Mouse (Mus musculus) heart, adult 9 months (tissue): ENCODE measurements around the gene Cbx1.
A peak's percentile ranks its signal among the peaks of the same experiment; 100 is the strongest.
"Not testable (repeated sequence)": the region's sequence is repeated elsewhere in the genome, so short reads cannot be mapped to it uniquely, and the experiment has no call there.

Experiments used
- DNase-seq, 2 experiments: peaks; one replicate each; pipeline ENCODE4 v3.0.0; 2022; ENCODE audit warnings: low spot score in 2 of 2

The Cbx1 gene

DNA sequence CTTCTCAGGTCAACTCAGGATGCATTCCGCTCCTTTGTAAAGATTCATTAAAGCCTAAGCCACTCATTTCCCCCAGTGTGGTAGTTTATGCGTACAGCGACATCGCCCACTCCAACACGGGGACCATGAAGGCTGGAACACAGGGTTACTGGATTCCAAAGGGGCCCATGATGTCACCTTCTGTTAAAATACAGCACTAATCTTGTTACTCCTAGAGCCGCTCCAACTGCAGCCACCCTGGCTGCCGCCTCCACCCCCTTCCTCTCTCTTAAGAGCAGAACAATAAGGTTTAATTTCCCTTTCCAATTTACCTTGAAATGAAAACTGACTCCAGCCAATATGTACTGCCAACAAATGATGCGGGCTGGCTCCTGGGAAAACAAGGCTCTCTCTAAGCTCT is 13.9 kb upstream of the Cbx1 start:
- DNase-seq: no peak

DNA sequence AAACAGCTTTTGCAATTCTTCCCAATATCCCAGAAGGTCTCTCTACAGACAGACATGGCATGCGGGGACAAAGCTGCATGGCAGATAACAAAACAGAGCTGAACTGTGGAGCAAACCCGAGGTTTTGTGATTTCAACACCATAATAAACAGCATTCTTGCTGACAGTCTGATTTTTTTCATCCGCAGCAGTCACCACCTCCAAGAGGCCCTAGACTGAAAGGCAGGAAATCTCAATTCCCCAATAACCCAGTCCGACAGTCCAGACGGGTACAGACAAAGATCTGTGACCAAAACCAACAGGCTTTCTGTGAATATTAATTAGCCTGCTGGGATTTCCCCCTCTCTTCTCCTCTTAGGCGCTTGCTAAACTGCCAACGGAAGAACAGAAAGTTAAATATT is 13.3 kb upstream of the Cbx1 start:
- no peak for DNase-seq

DNA sequence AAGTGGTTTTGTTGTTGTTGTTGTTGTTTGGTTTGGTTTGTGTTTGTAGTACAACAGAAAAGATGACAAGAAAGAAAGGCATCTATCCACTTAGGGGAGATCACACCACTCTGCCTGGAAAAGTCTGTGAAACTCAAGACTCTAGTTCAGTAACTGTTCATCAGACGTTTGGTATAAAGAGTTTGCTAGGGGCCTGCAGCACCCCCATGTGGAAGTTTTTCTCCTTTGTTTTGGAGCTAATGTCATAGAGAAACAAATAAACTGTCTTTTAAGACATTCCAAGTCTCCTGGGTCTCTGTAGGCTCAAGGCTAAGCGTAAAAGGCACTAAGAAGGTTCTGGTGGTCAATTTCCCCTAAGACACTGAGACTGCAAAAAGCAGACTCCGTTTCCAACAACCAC is 12.9 kb upstream of the Cbx1 start:
- DNase-seq: no peak

DNA sequence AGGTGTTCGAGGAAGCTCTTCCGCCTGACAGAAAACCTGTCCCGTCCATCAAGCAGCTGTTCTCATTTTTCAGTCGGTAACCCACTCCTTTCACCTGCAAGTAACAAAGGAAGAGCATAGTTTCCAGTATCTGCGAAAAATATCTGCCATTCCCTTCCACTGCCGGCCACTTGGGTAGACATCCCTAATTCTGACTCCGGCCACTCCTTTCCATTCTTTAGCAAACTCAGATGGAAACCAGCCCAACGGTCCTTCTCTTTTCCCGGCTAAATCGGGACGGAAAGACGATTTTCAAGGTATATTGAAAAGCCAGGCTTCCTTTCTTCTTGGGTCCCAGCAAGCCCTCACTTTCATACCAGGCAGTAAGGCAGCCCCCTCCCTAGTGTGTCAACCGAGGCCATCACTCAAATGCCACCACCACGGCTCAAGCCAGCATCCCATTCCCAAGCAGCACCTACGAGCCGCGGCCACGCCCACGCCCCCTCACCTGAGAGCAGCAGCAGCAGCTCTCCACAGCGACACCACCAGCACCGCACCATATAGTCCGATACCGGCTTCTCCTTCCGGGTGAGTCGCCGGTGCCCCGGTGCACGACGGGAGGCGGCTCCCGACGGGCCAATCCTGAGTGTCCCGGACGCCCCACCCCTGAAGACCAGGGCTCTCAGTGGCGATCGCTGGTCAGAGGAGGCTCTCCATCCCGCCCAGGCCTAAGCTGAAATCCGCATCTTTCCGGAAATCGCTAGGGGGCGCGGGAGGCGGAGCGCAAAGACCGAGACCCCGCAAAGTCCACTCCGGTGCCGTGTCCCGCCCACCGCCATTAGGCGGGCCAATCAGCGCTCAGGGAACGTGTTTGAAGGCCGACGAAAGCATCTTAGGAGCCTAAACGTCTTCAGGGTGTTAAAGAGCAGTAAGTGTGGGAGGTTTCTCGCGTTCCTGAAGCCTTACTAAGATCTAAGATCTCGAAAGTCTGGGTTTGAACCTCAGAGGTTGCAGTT is 11.7 kb upstream of the Cbx1 start, which contains the start of gene Snx11:
Gene Snx11, minus strand, starts transcription at position 592 of the 995 bp plus-strand sequence.
- peak; percentile 100 for DNase-seq

DNA sequence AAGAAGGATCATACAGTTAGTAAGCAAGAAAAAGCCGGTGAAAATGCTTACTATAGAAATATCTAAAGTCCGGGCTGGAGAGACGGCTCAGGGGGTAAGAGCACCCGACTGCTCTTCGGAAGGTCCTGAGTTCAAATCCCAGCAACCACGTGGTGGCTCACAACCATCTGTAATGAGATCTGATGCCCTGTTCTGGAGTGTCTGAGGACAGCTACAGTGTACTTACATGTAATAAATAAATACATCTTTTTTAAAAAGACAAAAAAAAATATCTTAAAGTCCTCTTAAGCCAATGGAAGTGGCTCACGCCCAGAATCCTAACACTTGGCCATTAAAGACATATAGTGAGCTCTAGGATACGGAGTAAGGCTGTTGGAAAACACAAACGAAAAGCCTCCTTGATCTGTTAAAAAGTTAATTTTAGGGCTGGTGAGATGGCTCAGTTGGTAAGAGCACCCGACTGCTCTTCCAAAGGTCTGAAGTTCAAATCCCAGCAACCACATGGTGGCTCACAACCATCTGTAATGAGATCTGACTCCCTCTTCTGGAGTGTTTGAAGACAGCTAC is 10.8 kb upstream of the Cbx1 start:
- DNase-seq: not testable (repeated sequence)

DNA sequence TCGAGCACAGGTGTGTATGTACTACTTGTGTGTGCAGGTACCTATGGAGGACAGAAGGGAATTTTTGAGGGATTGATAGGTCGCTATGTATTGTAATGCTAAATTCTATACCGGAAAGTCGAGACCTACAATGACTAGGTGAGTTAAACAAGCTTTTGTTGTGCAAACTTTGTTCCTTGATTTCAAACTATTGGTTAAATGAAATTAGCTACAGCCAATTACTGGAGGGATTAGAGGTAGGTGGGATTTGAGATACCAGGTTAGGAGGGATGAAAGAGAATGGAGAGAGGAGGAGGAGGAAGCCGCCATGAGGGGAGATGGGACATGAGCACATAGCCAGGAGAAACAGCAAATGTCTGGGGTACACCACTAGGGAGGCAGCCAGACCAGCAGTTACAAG is 8.6 kb upstream of the Cbx1 start:
- DNase-seq: no peak

DNA sequence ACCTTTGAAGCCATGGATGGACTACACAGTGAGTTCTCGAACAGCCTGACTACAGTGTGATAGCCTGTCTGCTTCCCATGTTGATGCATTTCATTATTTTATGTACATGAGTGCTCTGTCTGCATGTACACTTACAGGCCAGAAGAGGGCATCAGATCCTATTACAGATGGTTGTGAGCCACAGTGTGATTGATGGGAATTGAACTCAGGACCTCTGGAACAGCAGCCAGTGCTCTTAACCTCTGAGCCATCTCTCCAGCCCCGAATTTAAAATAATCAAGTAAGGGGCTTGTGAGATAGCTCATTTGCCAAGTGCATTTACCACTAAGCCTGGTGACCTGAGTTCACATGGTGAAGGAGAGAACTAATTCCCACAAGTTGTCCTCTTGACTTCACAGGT is 7.5 kb upstream of the Cbx1 start:
- DNase-seq: no peak

DNA sequence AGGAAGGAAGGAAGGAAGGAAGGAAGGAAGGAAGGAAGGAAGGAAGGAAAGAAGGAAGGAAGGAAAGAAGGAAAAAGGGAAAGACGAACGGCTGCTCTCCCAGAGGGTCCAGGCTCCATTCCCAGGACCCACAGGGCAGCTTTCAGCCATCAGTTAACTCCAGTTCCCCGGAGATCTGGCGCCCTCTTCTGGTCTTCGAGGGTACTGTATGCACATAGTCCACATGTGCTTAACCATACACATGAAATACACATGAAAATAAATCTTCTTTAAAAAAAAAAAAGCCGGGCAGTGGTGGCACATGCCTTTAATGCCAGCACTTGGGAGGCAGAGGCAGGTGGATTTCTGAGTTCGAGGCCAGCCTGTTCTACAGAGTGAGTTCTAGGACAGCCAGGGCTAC is 4.1 kb upstream of the Cbx1 start:
- DNase-seq: not testable (repeated sequence)

DNA sequence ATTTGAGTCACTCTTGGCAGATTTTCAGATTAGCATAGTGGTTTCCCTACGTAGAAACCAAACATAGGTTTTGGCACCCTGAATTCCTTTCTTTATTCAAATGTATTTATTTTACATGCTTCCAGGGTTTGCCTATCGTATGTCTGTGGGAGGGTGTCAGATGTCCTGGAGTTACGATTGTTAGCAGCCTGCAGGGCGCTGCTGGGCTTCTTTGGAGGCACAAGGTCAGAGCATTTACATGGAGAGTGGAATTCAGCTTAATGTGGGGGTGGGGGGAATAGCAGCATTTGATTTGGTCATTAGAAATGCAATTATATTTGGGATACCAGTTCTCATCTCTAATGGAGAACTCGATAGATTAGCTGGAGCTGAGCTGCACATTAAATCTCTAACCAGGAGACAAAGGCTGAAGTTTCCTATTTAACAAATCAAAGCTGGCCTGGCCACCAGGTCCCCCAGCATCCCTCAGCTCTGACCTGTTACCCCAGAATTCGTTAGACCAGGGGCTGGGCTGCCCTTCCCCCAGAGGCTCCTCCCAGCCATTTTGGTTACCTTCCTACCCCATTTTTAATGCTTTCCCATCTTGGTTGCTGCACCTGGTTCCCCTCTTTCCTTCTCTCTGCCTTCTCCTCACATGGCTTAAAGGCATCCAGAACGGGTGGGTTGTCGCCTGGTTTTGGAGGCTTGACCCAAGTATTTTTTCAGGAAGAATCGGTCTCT is 2.0 kb upstream of the Cbx1 start:
- no peak for DNase-seq

DNA sequence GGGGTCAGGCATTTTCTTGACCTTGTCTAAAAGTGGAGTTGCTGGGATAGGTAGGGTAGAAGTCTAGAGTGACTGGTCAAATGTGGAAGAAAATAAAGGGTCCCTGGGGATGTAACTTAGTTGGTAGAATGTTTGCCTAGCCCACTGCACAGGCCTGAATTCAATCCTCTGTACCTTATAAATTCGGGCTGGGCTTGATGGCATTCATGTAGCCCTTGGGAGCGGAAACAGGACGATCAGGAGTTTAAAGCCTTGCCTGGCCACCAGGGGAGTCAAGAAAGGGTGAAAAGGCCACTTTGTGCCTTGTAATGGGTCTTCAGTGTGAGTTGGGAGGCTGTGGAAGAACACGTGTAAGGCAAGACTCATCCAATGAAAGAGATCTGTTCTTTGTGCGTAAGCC is 1.1 kb downstream of the Cbx1 start:
- DNase-seq: no peak

DNA sequence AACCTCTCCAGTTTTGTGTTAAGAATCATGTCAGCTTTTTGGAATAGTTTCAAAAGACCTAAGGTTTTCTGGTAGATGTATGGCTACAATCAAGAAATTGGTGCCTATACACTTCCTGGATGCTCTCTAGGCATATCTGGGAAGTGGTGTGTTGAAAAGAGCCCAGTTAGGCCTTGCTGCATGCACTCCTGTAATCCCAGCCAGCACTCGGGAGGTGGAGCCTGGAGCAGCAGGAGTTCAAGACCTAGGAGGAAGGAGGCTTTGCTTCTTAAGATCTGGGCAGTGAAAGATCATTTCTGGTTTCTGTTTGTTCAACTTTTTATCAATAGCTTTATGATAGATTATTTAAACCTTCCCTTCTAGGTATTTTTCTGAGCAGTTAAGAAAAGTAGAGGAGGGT is 1.8 kb downstream of the Cbx1 start:
- DNase-seq: no peak

DNA sequence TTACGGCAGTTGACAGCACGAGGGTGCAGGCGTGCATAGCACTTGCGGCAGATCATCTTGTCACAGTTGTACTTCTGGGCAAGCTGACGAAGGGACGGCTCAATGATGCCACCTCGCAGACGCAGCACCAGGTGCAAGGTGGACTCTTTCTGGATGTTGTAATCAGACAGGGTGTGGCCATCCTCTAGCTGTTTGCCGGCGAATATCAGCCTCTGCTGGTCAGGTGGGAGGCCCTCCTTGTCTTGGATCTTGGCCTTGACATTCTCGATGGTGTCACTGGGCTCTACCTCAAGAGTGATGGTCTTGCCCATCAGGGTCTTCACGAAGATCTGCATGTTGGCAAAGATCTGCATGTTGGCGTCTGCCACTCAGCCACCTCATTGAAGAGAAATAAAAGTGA is 6.6 kb downstream of the Cbx1 start:
- no peak for DNase-seq

DNA sequence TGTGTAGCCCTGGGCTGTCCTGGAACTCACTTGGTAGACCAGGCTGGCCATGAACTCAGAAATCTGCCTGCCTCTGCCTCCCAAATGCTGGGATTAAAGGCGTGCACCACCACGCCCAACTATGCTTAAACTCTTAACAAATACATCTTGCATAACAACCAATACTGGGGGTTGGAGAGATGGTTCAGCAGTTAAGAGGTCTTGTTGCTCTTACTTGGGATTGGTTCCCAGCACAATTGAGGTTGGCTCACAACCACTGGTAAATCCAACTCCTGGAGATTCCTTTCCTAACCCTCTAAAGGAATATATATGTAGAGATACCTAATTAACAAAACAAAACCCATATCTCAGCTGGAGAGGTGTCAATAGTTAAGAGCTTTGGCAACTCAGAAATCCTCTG is 7.2 kb downstream of the Cbx1 start:
- no peak for DNase-seq

DNA sequence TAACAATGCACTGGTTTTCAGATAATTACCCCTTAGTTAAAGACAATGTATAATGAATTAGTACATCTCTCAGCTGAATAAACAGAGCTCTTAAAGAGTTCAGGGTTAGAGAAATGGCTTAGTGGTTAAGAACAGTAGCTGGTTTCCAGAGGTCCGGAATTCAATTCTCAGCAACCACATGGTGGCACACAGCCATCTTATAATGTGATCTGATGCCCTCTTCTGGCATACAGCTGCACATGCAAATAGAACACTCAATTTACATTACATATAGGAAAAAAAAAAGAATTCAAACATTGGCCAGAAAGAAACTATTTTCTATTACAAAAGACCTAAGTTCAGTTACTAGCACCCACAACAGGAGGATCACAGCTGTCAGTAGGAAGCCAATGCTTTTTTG is 7.7 kb downstream of the Cbx1 start:
- no peak for DNase-seq

DNA sequence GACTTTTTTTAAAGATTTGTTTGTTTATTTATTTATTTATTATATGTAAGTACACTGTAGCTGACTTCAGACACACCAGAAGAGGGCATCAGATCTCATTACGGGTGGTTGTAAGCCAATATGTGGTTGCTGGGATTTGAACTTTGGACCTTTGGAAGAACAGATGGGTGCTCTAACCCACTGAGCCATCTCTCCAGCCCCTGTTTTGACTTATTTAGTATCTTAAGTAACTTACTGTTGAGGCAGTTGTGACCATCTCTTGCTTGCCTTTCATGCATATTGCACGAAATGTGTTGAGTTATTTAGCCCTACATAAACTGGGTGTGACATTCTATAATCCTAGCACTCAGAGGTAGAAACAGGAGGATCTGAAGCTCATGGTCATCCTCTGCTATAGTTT is 10.6 kb downstream of the Cbx1 start:
- no peak for DNase-seq

DNA sequence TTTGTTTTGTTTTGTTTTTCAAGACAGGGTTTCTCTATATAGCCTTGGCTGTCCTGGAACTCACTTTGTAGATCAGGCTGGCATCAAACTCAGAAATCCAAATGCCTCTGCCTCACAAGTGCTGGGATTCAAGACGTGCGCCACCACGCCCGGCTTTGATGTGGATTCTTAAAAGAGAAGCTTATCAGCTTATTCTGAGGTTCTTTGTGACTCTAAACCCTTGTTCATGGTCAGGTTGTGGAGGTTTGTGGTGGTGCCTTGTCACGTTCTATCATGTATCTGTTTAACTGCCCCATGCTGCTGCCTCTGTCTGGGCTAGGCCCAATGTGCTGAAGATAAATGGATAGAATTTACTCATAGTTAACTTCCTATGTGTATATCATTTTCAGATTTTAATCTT is 16.7 kb downstream of the Cbx1 start:
- no peak for DNase-seq

DNA sequence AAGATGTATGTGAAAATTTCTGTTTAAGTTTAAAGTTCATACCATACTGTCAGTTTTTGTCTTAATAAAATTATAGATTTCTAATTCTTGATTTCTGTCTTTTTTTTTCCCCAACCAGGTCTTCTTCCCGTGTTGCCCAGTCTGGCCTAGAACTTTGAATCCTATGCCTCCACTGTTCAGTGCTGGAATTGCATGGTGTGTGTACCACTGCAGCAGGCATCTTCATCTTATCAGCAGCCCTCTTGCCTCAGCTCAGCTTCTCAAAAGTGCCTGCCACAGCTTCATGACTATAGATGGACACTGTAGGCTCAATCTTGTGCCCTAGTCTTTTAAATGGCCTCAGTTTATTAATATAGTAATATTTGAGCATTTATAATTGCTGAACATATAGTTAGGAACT is 19.1 kb downstream of the Cbx1 start:
- DNase-seq: no peak

DNA sequence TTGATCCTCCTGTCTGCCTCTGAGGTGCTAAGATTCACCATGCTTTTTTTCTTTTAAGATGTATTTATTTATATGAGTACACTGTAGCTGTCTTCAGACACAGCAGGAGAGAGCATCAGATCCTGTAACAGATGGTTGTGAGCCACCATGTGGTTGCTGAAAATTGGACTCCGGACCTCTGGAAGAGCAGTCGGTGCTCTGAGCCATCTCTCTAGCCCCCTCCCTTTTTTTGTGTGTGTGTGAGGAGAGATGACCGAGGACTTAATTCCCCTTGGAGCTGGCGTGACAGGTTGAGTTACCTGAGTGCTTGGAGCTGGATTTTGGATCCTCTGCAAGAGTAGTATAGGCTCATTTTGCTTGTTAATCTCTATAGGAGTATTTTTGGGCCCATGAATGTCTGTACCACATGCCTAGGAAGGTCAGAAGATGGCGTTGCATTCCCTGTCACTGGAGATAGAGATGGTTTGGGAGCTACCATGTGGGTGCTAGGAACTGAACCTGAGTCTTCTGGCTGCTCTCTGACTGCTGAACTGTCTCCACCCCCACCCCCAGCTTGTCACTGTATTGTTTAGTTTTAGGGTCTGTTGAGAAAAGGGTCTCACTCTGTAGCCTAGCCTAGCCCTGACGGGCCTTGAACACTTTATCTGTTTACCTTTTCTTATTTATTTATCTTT is 20.8 kb downstream of the Cbx1 start:
- DNase-seq: no peak

DNA sequence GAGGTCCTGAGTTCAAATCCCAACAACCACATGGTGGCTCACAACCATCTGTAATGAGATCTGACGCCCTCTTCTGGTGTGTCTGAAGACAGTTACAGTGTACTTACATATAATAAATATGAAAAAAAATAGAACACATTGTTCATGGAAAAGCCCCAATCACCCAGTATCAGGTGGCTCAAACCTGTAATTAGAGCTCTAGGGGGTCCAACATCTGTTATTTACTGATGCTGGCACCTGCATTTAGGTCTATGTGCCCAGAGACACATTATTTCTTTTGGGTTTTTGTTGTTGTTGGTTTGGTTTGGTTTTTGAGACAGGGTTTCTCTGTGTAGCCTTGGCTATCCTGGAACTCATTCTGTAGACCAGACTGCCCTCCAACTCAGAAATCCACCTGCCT is 22.3 kb downstream of the Cbx1 start:
- DNase-seq: not testable (repeated sequence)

DNA sequence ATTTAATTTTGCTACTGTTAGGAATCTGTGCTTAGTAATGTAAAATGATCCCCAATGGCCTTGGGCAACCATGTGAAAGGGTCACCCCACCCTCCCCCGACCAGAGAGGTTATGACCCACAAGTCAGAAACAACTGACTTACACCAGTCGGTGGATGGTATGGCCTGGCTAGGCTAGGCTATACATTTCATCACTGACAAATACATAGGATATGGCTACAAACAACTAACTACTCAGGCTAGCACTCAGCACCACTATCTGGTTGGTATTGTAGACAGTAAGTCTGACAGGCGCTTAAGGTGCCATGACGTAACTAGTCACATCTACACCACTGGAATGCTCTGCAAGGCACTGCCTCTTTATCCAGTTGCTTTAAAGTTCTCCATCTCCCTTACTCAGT is 24.5 kb downstream of the Cbx1 start:
- no peak for DNase-seq

DNA sequence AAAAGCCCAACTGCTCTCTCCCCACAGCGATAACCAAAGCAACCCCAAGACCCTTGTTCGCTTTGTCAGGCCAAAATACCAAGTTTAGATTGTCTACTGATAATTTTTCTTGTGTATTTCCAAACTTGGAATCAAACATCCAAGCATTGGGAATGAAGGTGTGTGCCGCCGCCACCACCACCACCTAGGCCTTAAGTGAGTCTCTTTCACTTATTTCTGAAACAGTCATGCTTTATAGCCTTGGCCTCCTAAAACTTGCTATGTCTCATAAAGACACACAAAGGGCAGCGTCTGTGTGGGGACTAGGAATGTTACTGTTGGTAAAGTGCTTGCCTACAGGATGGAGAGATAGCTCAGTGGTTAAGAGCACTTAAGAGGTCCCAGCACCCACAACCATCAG is 25.0 kb downstream of the Cbx1 start:
- DNase-seq: no peak

DNA sequence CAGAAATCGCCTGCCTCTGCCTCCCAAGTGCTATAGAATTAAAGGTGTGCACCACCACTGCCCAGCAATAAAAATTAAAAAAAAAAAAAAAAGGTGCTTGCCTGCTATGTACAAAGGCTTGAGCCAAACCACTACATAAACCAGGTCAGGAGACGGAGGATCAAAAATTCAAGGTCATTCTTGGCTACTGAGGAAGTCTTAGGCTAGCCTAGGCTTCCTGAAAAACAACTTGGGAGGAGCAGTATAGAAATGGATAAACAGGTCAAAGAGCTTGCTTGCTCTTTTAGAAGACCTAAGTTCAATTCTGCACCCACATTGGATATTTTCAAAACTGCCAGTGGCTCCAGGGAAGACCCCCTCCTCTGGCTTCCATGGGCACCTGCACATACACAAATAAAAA is 25.5 kb downstream of the Cbx1 start:
- no peak for DNase-seq
